Mouse (Mus musculus) adrenal gland, adult 8-10 months (tissue): ENCODE data around the gene Fam213a. TPM values are rescaled to one million over a fixed set of nuclear protein-coding genes. Genes with fewer than 3 reads are reported as not detected.
"Not testable (repeated sequence)": the region's sequence is repeated elsewhere in the genome, so short reads cannot be mapped to it uniquely, and the experiment has no call there.

Source experiments
- DNase-seq: peaks from one replicate; pipeline ENCODE4 v3.0.0; 2022
- total RNA-seq, 4 experiments: library from RNA; stranded (reverse); gene quantifications; 2 replicates each; pipeline ENCODE4 v1.2.4; 2022

Gene Fam213a
- total RNA-seq = 10 to 100 TPM; 39.2 to 77.5 (median 71.6) TPM

GRCm38 (mm10) chr14:41013630-41014613 lies at the start of gene Fam213a:
Gene Fam213a (minus strand): TSS chr14:41013788.
- DNase-seq = peak; percentile 88

- not testable (repeated sequence) for DNase-seq
These were observed 39.6 kb upstream of the Fam213a start for GRCm38 (mm10) chr14:41053190-41053589.

GRCm38 (mm10) chr14:41052481-41052880 lies 38.9 kb upstream of the Fam213a start:
- DNase-seq = no peak

DNA sequence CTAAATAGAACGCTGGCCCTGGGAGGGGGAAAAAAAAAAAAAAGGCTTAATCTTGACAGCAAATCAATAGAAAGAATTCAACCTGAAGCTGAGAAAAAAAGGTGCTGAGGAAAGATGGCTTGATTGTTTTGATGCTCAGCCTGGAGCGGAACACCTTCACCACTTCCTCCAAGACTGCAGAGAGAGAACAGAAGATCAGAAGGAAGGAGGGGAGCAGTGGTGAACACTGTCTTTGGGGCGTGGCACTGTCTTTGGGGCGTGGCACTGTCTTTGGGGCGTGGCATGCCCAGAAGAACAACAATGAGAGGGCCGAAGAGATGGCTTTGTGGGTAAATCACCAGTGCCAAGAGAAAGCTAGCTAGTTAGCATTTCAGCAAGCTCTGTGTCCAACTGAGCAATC lies 36.9 kb upstream of the Fam213a start:
- no peak for DNase-seq

- DNase-seq = no peak
These were observed 33.8 kb upstream of the Fam213a start for GRCm38 (mm10) chr14:41047402-41047801.

DNA sequence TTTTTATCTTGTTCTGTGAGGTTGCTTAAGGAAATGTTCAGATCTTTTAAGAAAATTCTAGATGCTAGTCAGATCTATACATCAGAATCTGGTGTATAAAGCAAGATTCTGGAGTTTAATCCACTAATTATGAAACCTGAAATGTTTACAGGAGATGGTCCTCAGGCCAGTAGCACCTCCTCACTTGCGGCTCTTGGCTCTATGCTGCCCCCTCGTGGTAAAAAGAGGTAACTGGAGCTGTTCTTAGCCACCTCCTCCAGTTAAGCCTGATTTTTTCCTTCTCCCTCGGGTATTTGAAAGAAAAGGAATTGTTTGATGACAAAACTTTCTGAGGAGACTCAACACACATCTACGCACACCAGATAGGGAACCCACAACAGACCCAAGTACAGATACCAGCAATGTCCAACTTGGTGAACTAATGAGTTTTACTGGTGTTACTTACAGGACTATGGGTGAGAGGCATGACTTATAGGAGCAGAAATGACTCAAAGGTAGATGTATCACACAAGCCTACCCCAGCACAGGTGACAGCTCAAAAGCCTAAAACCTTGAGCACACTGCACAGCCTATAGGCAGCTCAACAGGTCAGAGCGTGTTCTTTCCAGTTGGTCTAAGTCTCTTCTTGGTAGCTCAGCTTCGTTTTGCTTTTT lies 21.7 kb upstream of the Fam213a start:
- DNase-seq = no peak

DNA sequence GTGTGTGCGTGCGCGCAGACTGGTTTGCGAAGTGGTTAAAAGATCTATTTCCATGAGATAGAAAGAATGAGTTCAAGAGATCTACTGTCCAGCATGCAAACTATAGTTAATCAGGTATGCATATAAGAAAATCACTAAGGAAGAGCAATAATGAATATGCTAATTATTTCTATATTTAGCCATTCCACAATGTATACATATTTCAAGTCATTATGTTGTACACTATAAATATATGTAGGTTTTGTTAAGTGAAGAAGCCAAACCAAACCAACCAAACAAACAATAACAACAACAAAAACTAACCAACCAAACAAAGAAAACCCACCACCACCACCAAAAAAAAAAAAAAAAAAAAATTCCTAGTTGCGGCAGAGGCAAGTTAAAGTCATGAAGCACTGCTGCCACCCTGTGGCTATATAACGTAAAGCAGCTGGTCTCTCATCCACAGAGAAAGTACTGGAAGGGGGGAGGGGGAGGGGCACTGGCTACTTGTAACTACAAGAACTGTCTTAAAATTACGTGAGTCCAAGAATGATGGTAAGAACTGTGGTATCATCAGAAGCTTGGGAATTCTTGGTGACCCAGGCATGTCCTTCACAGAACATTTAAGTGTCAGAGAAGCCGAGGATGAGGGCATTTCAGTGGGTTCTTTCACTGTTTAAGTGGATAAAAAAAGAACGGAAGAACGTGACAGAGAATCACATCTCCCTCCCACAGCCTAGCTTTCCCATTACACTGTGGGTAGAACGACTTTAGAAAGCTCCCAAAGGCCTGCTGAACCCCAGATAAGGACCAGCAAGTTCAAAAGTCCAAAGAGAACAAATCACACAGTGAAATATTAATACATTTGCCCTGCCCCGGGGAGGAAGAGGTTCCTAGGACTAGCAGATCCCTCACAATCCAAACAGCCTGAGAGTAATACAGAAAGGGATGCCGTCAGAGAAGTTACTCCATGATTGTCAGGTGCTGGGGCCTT lies 19.8 kb upstream of the Fam213a start:
- DNase-seq = peak; percentile 35

GRCm38 (mm10) chr14:41030989-41031513 lies 17.5 kb upstream of the Fam213a start:
- no peak for DNase-seq

DNA sequence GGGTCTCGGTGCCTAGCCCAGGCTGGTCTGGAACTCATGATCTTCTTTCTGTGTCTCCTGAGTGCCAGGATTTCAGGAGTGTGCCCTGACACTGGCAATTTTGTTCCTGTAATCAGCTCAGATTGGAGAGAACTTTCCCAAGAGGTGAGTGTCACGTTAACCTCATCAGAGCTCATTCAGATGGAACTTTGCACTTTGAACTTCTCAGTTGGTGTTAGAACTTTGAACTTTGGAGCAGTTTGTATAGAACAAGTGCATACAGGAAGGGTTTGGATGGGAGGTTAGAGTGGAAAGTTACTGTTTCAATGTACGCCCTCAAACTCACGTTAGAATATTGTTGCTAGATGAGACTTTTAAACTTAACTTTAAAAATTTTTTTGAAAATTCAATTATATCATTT lies 15.7 kb upstream of the Fam213a start:
- no peak for DNase-seq

- DNase-seq = no peak
These were observed 12.2 kb upstream of the Fam213a start for GRCm38 (mm10) chr14:41025594-41026284.

DNA sequence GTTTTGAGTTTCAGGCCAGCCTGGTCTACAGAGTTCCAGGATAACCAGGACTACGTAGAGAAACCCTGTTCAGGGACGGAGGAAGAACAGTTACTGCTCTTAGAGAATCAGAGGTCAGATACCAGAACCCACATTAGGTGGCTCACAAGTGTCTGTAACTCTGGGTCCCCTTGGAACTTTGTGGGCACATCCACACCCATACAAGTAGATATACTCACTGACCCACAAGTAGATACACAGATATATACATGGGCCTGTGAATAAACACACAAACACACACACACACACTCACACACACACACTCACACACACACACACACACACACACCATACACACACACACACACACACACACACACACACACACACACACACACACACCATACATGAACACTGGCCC lies 11.5 kb upstream of the Fam213a start:
- DNase-seq = no peak

DNA sequence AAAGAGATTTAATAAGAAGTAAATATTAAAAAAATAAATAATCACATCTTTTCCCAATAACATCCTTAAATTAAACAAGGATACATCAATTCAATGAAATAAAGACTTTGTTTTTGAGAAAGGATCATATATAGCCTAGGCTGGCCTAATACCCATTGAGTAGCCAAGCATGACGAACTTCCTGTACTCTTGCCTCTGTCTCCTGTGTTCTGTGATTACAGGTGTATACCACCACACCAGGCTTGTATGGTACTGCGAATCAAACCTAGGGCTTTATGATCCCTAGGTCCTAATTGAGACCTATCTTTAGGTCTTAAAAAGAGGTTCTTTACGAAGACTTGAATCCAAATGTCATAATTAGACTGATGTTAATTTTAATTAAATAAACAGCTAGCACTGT lies 7.7 kb upstream of the Fam213a start:
- DNase-seq = no peak

GRCm38 (mm10) chr14:41017460-41017859 lies 3.9 kb upstream of the Fam213a start:
- DNase-seq = no peak

DNA sequence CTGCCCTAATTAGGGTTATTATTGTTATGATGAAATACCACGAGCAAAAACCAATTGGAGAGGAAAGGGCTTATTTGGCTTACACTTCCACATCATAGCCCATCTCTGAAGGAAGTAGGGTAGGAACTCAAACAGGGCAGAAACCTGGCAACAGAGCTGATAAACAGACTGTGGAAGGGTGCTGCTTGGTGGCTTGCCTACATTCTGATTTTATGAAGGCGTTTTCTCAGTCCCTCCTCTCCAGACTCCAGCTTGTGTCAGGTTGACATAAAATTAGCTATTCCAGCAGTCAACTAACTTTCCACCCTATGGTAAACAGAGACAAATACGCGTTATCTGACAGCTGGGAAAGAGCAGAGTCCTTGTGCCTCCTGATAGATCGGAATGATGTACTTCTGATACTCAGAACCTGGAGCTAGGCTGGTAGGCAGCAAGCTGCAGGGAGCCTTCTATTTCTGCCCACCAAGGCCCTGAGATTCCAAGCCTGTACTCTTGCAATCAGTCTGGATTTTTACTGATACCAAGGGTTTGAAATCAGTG lies 1.2 kb upstream of the Fam213a start:
- no peak for DNase-seq

GRCm38 (mm10) chr14:41013143-41013542 lies 445 bp downstream of the Fam213a start:
- DNase-seq = no peak

DNA sequence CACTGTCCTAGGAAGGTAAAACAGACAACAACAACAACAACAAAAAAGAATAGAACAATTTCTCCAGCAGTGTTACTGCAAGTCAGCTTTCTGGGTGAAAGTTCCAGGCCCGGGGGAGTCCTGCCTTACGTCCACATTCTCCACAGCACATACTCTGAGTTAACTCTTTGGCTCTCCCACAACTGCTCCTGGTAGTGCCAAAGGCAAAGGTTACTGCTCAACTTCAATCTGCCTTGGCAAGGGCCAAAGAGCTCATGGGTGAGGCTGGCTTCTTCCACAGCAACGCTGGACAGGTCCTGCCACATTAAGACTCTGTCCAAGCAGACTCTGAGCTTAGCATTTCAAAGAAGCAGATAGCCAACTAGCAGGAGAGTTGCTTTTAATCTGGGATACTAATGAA lies 1.7 kb downstream of the Fam213a start:
- peak; percentile 25 for DNase-seq

DNA sequence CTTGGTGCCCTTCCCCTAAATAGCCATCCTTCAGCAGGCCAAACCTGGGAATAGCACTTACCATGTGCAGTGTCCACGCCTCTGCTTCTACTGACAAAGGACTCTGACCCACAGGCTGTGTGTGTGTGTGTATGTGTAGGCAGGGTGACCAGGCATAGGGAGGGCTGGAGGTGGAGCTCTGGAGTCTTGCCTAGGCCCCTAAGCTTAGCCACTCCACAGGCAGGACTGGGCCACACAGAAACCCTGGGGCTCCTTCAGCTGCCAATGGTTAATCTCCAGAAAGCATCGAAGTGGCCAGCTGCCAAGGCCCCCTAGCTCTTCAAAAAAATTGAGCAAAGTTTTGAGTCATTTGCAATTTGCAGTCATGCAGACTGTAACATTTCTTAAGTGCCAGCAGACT lies 5.5 kb downstream of the Fam213a start:
- no peak for DNase-seq

DNA sequence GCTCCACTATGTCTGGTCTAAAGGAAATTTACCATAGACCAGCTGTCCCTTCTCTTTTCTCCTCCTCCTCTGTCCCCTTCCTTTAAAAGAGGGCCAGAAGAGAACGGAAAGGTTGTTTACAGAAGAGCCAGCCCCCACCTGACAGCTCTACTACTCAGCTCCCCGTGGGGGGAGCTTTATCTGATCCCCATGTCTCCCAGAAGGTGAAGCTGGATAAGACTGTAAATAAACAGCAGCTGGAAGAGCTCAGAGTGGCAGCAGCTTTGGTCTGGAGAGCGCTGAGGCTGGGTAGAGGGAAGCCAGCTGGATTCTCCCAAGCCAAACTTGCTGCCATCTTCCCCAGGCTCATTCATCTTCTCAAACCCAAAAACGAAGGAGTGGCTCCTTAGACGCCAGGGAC lies 5.9 kb downstream of the Fam213a start:
- no peak for DNase-seq

- DNase-seq = no peak
These were observed 6.7 kb downstream of the Fam213a start for GRCm38 (mm10) chr14:41006899-41007298.

GRCm38 (mm10) chr14:41006263-41006662 lies 7.3 kb downstream of the Fam213a start:
- DNase-seq = no peak

DNA sequence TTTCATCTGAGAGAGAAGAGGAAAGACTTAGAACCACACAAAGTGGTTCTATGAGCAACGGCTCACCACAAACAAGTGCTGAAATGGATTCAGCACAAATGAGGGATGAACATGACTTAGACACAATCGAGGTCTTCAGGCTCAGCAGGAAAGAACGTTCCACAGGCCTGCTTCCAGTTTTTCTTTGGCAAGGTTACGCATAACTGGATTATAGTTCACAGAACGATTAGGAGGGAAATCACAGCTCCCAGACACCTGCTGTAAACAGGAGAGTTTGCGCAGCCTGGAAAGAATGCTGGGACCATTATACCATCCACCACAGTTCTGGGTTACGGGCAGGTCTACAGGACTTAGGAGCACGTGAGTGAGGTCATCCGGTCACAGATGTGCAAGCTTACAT lies 7.9 kb downstream of the Fam213a start:
- DNase-seq = no peak
